Mouse (Mus musculus): ENCODE measurements around the gene Bid.
"Not testable (repeated sequence)": the region's sequence is repeated elsewhere in the genome, so short reads cannot be mapped to it uniquely, and the experiment has no call there.

Bid gene

GRCm38 (mm10) chr6:120907876-120908597 lies 8.6 kb downstream of the Bid start:
- in situ Hi-C loops (cut with MboI, MseI) = not testable (repeated sequence)

GRCm38 (mm10) chr6:120906521-120906920 lies 10.1 kb downstream of the Bid start:
- in situ Hi-C loops (cut with MboI, MseI) = no loop called here

GRCm38 (mm10) chr6:120905111-120905510 lies 11.5 kb downstream of the Bid start:
- in situ Hi-C loops (cut with MboI, MseI) = no loop called here

DNA sequence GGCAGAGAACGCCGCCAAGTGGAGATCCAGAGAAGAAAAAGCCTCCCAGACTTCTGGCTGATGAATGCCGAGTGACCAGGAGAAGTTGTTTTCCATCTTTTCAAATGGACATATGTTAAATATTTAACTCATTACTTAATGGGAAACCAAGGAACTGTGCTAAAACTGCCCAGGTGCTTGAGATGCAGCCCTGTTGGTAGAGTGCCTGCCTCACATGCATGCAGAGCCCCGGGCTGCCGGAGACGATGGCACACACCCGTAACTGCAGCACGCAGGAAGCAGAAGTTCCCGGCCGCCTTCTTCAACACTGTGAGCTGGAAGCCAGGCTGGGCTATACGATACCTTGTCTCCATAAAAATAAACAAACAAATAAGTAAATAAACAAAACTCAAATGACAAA lies 12.7 kb downstream of the Bid start:
- in situ Hi-C loops (cut with MboI, MseI) = loop anchor here in 1 of 2 experiments (5.0 kb wide), 1 partner anchor 273 kb away; no protein-coding TSS in a partner anchor

DNA sequence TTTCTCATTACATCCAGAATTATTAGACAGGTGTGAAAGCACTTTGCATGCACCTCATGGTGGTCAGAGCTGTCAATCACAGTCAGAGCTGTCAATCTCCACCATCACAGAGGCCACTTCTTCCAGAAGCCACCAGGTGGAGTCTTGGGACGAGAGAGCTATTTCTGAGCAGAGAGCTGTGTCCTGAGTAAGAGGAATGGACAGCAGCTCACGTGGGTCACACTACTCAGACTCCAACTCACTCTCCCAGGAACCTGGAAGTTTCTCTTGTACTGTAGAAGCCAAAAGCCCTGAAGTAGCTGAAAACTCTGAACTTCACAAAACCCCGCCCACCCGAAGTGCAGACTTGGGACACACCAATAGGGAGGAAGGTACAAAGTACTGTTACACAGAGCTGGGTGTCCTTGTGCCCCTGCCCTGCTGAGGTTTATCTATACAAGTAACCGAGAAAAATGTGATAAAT lies 13.2 kb downstream of the Bid start:
- in situ Hi-C loops (cut with MboI, MseI) = loop anchor here in 1 of 2 experiments (5.0 kb wide), 1 partner anchor 274 kb away; no protein-coding TSS in a partner anchor

- in situ Hi-C loops (cut with MboI, MseI) = loop anchor here in 1 of 2 experiments (5.0 kb wide), 1 partner anchor 275 kb away; no protein-coding TSS in a partner anchor
Observed at GRCm38 (mm10) chr6:120901776-120902645, 14.6 kb downstream of the Bid start.

GRCm38 (mm10) chr6:120898188-120898833 lies 18.3 kb downstream of the Bid start:
- in situ Hi-C loops (cut with MboI, MseI) = no loop called here

DNA sequence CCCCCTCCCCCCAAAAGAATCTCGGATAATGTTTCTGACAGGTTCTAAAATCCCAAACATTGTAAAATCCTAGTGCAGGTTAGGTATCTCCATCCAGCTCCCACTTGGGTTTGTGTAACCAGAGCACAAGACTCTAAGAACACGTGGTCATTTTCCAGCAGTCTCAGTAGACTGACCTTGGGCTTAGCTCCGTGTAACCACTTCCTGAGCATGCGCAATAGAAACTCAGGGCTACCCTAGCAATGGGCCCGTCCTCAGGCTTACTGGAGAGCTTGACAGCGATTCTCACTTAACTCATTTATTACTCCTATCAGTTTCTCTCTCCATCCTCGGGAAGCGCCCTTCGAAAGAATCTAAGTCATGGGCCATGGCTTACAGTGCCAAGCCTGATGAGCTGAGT lies 22.1 kb downstream of the Bid start:
- in situ Hi-C loops (cut with MboI, MseI) = no loop called here

DNA sequence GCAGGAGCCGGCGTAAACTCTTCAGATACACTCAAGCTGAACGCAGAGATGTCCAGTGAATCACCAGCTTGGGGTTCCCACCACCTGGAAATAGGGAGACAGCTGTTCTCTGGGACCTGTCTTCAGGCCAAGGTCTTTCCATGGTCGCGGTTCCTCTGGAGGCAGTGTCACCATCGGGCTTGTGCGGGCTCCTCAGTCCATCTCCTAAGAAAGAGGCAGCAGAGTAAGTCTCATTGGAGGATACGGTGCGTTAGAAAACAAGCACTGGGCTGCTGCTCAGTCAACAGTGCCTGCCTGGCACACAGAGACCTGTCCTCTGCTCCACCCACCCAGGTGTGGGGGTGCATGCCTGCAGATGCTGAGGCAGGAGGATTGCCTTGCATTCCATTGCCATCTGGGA lies 22.6 kb downstream of the Bid start:
- in situ Hi-C loops (cut with MboI, MseI) = no loop called here

DNA sequence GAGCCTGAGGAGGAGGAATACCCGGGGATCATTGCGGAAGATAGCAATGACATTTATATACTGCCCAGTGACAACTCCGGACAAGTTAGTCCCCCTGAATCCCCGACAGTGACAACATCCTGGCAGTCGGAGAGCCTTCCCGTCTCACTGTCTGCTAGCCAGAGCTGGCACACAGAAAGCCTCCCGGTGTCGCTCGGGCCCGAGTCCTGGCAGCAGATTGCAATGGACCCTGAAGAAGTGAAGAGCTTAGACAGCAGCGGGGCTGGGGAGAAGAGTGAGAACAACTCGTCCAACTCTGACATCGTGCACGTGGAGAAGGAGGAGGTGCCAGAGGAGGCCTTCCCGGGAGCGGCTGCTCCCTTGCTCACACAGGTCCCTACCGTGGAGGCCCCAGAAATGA lies 30.0 kb downstream of the Bid start:
- in situ Hi-C loops (cut with MboI, MseI) = no loop called here

DNA sequence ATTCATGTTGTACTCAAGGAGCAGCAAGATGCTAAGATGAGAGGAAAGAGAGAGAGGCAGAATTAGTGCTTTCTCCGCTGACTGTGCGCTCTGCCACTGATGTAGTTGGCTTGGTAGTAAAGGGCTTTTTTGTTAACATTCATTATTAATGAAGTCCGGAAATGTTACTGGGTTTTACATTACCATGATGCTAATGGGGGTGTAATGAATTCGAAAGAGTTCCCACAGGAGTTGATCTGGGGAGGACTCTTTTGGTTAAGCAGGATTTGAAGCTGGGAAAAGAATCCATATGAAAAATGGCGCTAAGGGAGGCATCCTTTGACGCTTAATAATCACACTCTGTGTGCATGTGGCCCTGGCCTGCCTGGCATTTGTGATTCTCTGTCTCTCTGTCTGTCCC lies 32.2 kb downstream of the Bid start:
- in situ Hi-C loops (cut with MboI, MseI) = no loop called here

DNA sequence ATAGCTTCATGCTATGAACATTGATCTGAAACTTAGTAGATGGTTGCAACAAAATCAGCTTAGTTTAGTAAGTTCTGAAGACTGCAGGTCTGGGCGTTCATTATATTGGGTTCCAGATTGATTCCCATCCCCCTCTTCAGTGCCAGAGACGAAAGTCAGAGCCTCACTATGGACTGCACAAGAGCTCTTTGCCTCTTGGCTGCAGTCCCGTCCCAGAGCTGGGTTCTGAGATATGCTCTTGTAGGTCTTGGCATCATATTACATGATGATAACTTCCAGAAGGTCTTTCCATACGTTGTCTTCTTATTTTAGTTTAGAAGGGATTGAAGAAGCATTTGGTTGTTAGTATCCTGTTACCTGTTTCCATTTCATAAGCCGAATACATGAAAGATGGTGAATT lies 37.6 kb downstream of the Bid start:
- in situ Hi-C loops (cut with MboI, MseI) = no loop called here

DNA sequence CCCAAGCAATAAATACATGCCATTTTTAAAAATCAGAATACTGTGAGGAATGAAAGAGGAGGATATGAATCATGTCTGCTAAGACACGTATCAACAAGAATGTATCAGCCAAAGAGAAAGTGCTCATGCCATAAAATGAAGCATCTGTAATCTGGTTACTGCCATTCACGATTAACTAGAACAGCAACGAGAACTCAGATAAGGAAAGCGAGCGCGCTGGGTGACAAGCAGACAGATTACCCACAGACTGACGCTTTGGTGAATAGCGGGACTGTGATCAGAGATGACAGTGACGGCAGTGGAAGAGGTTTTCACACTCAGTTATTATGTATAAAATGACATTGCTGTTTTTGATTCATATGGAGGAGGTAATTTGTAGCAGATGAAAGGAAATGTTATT lies 42.8 kb downstream of the Bid start:
- in situ Hi-C loops (cut with MboI, MseI) = no loop called here

DNA sequence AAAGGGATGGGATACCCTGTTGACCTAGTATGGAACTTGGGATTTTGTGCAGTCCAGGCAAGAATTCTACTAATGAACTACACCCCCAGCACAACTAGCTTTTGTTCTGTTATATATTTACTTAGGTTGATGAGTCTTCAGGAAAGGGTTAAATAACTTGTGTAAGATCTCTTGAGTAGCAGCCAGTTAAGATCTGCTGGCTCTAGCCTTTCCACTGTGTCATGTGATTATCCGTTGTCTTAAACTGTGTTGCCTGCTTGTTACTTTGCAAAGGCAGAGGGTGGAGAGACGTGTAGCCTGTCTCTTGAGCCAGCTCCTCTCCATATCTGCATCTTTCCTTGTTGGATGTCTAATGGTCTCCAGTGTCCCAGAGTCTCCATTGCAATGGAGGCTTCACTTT lies 45.4 kb downstream of the Bid start:
- in situ Hi-C loops (cut with MboI, MseI) = no loop called here

GRCm38 (mm10) chr6:120868824-120869223 lies 47.8 kb downstream of the Bid start:
- in situ Hi-C loops (cut with MboI, MseI) = no loop called here

DNA sequence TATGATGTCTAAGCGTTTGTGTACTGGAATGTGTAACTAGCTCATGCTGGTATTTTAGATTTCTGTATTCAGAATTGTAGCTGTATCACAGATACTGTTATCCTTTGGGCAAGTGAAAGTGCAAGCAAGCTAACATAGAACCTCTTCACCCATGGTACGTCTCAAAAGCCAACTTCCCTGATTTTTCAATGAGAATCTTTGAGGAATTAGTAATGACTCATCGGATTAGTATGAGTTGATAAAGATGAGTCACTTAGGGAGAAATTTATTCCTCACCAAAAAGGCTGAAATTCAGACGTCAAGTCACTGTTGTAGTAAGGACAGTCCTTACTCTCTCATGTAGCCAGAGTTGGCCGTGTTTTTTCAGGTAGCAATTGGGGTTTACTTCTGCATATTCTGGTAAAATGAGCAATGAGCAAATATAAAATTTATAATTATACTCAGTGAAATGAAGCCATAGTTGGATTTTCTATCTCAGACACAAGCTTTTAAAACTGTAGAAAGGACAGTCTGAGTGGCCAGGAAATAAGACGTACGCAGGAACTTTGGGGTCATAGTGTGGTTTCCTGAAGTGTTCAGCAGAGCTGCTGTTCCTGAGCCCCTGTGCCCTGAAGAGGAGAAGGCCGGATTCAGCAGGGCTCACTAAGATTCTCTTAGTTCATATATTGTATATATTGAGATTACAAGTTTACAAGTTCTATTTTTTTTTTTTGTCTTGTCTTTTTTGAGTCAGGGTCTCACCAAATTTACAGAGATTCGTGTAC lies 50.4 kb downstream of the Bid start:
- in situ Hi-C loops (cut with MboI, MseI) = no loop called here

DNA sequence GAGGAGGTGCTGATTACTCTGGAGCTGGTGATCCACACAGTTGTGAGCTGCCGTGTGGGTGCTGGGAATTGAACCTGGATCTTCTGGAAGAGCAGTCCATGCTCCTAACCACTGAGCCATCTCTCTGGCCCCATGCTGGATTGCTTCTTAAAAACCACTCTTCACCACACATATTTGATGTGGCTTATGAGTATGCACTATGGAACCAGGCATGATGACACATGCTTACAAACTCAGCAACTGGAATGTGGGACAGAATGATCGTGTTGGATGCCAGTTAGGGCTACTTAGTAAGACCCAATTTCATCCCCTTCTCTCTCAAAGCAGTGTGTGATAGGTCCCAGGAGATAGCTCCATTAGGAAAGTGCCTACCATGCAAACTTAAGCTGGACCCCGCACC lies 56.6 kb downstream of the Bid start:
- in situ Hi-C loops (cut with MboI, MseI) = loop anchor here in 1 of 2 experiments (5.0 kb wide), 1 partner anchor 278 kb away; no protein-coding TSS in a partner anchor

DNA sequence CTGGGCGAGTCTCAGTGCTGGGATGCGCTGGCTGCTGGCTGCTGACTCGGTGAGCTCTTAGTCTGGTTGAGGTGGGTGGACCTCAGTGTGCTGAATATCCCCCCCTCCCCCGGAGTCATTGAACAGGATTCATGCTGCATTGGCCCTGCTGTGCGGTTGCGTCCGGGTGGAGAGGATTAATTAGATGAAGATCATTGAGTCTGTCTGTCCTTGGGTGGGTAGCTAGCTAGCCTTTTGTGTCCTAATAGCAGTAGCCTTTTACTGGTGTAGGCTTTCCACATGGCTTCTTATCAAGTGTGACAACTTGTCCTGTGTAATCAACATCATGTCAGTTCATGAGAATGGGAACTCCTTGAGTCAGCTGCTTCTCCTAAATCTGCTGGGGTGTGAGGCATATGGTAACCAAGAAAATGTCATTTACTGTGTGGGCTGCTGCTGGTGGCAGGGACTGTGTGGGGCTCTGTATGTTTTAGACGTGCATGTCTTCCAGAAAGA lies 58.4 kb downstream of the Bid start:
- in situ Hi-C loops (cut with MboI, MseI) = loop anchor here in 1 of 2 experiments (5.0 kb wide), 1 partner anchor 81 kb away; no protein-coding TSS in a partner anchor

DNA sequence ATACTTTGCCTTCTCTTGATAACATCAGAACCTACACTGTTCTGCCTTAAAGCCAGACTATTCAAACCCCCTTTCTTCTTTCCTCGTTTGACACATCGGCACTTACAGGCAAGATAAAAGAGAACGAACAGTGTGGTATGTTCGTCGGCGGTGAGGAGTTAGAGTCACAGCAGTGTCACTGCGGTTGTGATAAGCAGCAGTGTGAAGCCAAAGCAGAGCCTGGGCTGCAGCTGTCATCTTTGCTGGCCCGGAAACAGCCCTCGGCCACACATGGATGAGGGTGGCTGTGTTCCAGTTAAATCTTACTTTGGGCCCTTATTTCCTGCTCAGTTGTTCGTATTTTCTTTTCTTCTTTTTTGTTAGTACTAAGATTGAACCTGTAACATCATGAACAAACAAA lies 62.2 kb downstream of the Bid start:
- in situ Hi-C loops (cut with MboI, MseI) = no loop called here

- in situ Hi-C loops (cut with MboI, MseI) = not testable (repeated sequence)
Observed at GRCm38 (mm10) chr6:120850720-120851119, 65.9 kb downstream of the Bid start.
